Mouse (Mus musculus): ENCODE results near the gene Endog.
A peak's percentile ranks its signal among the peaks of the same experiment; 100 is the strongest.

Gene Endog

GRCm38 (mm10) chr2:30212951-30213350 is 41.7 kb downstream of the Endog start:
- peak; percentile 87 for DNase-seq

GRCm38 (mm10) chr2:30214745-30215144 is 43.5 kb downstream of the Endog start:
- peak; percentile 95 for DNase-seq

GRCm38 (mm10) chr2:30215493-30215892 is 44.2 kb downstream of the Endog start:
- DNase-seq = peak; percentile 97

- DNase-seq = peak; percentile 74
These were observed 45.0 kb downstream of the Endog start for GRCm38 (mm10) chr2:30216293-30216692.
